Mouse (Mus musculus) liver, embryonic 12.5 days (tissue): ENCODE data around the gene Mif. TPM values are rescaled to one million over a fixed set of nuclear protein-coding genes. Genes with fewer than 3 reads are reported as not detected.

Source experiments
- polyA plus RNA-seq: library from polyadenylated mRNA; unstranded; fragments of >200 nt; fragmentation: Nextera tagmentation; extraction: Ambion mirVana; gene quantifications from 2 replicates; pipeline ENCODE4 v1.2.1, GENCODE M21; 2016

Mif gene
- polyA plus RNA-seq, 1 experiment from 2014 or later = 1,459 TPM

Other genes starting within 250 kb of the Mif start
- gene Susd2, start 216.2 kb downstream of the Mif start, polyA plus RNA-seq = 0.69 and 1.1 TPM in 2 replicates
- gene Cabin1, start 95.9 kb downstream of the Mif start, polyA plus RNA-seq = 23.7 and 24.4 TPM in 2 replicates
- 163 and 171 TPM in 2 replicates for gene Ddt, start 86.8 kb downstream of the Mif start, polyA plus RNA-seq
- gene Gm20441, start 79.3 kb downstream of the Mif start, polyA plus RNA-seq = 0.19 TPM in 1 of 2 replicates, not detected in the other
- gene Gstt3, start 78.8 kb downstream of the Mif start, polyA plus RNA-seq = 5.9 and 6.7 TPM in 2 replicates
- gene Gstt1, start 61.7 kb downstream of the Mif start, polyA plus RNA-seq = 38.4 and 38.5 TPM in 2 replicates
- gene Gstt4, start 37.7 kb downstream of the Mif start, polyA plus RNA-seq = not detected in 2 replicates
- 32.8 and 33.9 TPM in 2 replicates for gene Gstt2, start 22.8 kb downstream of the Mif start, polyA plus RNA-seq
- 1.4 and 2.5 TPM in 2 replicates for gene Derl3, start 33.2 kb upstream of the Mif start, polyA plus RNA-seq
- 99.1 and 109 TPM in 2 replicates for gene Smarcb1, start 61.4 kb upstream of the Mif start, polyA plus RNA-seq
- gene Chchd10, start 72.9 kb upstream of the Mif start, polyA plus RNA-seq = 101 and 103 TPM in 2 replicates
- 5.7 and 6.0 TPM in 2 replicates for gene Mmp11, start 76.3 kb upstream of the Mif start, polyA plus RNA-seq
- 18.9 and 19.6 TPM in 2 replicates for gene Gm867, start 80.4 kb upstream of the Mif start, polyA plus RNA-seq
- gene Vpreb3, start 82.8 kb upstream of the Mif start, polyA plus RNA-seq = 0.27 and 0.98 TPM in 2 replicates
- 0.06 and 0.07 TPM in 2 replicates for gene Gm5134, start 94.3 kb upstream of the Mif start, polyA plus RNA-seq
- gene Zfp280b, start 172.4 kb upstream of the Mif start, polyA plus RNA-seq = 17.5 and 21.0 TPM in 2 replicates